Mouse (Mus musculus): Measurements from ENCODE around the gene Adap2. TPM values are rescaled to one million over a fixed set of nuclear protein-coding genes. Genes with fewer than 3 reads are reported as not detected.

Gene Adap2
- polyA plus RNA-seq, 1 experiment from 2014 or later = 0.19 TPM

DNA sequence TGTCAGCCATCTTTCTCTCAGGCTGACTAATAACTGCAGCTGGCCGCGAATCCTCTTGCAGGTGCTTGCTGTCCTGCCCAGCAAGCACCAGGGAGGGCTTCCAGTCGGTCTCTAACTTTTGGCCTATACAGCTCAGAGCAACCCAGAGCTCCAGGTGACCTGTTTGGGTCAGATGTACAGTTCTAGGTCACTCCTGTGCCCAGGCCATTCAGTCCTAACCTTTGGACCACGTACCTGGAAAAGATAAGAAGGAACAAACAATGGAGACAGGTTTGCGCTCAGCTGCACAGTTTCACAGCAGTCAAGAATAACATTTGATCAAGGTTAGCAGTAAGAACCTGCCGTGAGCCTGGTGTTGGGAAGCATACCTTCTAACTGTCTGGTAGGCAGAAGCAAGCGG, 5.1 kb downstream of the Adap2 start:
- ChIA-PET CTCF (no interaction called here), POLR2A (no interaction called here)
- H3K27me3 ChIP-seq = no peaks in the 10 kb centered on the region
- DNase-seq (ENCODE audit: low read depth, low spot score) (no peak), ATAC-seq (no peak)
- in situ Hi-C loops (cut with MboI; ENCODE audit: low pct_unique_long_range_greater_than_20kb) = no loop called here
- no peak for TF ChIP-seq CTCF (IDR thresholded peaks at IDR 0.05)

DNA sequence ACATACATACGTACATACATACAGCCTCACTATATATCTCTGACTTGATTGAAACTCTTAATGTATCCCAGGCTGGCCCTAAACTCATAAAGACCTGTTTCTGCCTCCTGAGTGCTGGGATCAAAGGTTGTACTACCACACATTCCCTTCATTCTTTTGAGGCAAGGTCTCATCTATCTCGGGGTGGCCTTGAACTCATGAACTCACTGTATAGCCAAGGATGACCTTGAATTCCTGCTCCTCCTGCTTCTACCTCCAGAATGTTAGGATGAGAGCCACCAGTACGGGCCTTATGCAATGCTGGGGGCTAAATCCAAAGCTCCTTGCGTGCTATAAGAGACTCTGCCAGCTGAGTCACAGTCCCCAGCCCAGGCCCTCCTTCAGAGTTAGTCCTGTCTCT, 7.1 kb downstream of the Adap2 start:
- ATAC-seq (no peak), DNase-seq (ENCODE audit: low read depth, low spot score) (no peak)
- in situ Hi-C loops (cut with MboI; ENCODE audit: low pct_unique_long_range_greater_than_20kb) = no loop called here
- no peak for TF ChIP-seq CTCF (IDR thresholded peaks at IDR 0.05)
- ChIA-PET CTCF (no interaction called here), POLR2A (no interaction called here)
- H3K27me3 ChIP-seq = no peaks in the 10 kb centered on the region

DNA sequence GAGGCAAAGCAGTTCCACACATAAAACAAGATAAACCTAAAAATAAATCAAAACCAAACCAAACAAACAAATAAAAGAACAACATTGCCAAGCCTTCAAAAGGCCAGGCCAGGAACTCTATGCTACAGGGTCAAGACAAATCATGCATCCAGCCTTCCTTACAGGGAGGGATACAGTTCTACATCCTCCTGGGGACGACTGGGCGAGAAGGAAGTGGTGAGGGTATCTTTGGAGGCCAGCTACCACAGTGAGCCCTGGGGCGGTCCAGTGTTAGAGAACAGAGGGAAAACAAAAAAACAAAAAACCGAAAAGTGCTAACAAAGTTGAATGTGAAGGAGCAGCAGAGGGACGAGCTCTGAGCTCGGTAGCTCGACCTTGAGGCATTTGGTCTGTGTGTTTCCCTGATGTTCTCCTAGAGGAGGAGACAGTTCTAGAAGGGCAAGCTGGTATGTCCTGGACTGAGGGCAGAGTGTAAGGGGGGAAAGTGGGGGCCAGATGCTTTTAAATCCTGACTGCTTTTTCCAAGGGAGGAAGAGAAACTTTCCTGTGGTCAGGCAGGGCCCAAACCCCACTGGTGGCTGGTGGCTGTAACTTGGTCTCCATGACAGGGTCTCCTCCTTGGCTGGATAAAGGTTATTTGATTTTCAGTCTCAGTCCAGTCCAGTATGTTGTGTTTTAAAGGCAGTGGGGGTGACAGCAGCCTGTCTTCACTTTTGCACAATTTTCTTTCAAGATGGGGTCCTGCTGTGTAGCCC, 9.6 kb downstream of the Adap2 start:
- in situ Hi-C loops (cut with MboI; ENCODE audit: low pct_unique_long_range_greater_than_20kb) = no loop called here
- TF ChIP-seq CTCF (IDR thresholded peaks at IDR 0.05) = no peak
- H3K27me3 ChIP-seq = no peaks in the 10 kb centered on the region
- no peak for DNase-seq (ENCODE audit: low read depth, low spot score)
- CTCF ChIA-PET = no interaction called here
- no peak for ATAC-seq
- POLR2A ChIA-PET = interaction anchor here (1.1 kb wide), 1 partner anchor 21 kb away, joined by 3 read pairs; no protein-coding TSS in a partner anchor

DNA sequence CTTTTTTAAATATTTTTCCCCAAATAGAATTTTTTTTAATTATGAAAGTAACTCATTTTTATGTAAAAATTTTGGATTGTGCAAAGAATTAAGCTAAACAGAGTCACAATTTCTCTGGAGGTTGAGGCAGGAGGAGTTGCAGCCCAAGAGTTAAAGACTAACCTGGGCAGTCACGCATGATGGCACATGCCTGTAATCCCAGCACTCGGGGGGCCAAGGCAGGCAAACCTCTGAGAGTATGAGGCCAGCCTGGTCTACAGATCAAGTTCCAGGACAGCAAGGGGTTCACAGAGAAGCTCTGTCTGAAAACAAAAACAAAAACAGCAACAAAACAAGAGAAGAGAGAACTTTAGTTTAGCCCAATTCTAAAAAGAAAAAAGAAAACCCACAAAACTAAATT, 10.3 kb downstream of the Adap2 start:
- ATAC-seq = no peak
- in situ Hi-C loops (cut with MboI; ENCODE audit: low pct_unique_long_range_greater_than_20kb) = no loop called here
- no peaks in the 10 kb centered on the region for H3K27me3 ChIP-seq
- CTCF ChIA-PET = no interaction called here
- DNase-seq (ENCODE audit: low read depth, low spot score) = no peak
- TF ChIP-seq CTCF (IDR thresholded peaks at IDR 0.05) = no peak
- POLR2A ChIA-PET = interaction anchor here (1.1 kb wide), 1 partner anchor 21 kb away, joined by 3 read pairs; no protein-coding TSS in a partner anchor

DNA sequence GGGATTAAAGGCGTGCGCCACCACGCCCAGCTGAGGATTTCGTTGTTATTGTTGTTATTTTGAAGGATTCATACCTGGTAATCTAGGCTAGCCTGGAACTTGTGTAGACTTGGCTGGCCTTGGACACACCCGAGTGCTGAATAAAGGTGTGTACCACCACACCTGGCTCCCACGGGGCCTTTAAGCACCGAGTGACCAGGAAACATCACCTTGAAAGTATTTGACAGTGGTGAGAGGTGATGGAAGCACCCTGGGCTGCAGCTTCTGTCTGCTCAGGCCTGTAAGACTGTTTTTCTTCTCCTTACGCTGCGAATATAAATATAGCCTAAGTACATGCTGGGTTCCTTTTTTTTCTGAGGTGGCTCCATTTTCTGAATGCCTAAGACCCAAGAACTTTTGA, 14.2 kb downstream of the Adap2 start:
- CTCF ChIA-PET = no interaction called here
- no peak for TF ChIP-seq CTCF (IDR thresholded peaks at IDR 0.05)
- DNase-seq (ENCODE audit: low read depth, low spot score) = no peak
- in situ Hi-C loops (cut with MboI; ENCODE audit: low pct_unique_long_range_greater_than_20kb) = no loop called here
- ATAC-seq = no peak
- POLR2A ChIA-PET = no interaction called here
- H3K27me3 ChIP-seq = no peaks in the 10 kb centered on the region

DNA sequence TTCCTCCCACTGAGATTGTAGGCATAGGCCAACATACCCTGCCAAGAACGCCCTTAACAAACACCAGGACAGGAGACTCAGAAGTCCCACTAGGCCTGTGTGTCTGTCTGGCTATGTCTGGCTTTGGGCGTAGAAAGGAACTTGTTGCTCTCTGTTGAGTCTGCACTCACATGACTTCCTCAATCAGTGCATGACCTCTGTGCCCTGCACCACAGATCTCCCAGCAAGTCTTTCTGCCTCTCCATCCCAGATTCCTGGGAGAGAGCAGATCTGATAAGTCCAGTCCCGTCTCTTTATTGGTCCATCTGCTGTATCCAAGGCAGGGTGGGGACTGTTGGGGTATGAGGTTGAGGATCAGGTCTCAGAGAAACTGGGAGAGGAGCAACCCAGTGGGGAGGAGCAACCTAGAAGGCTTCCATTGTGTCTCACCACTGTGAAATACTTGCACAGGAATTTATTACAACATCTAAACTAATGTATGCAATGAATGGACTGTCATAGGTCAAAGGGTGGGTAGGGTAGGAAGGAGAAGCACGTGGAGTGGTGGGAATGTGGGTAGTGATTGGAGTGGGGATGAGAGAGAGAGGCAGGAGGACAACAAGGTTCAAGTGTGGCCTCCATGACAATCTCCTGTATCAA, 14.8 kb downstream of the Adap2 start:
- POLR2A ChIA-PET = no interaction called here
- H3K27me3 ChIP-seq = no peaks in the 10 kb centered on the region
- DNase-seq (ENCODE audit: low read depth, low spot score) (no peak), ATAC-seq (no peak)
- in situ Hi-C loops (cut with MboI; ENCODE audit: low pct_unique_long_range_greater_than_20kb) = no loop called here
- no peak for TF ChIP-seq CTCF (IDR thresholded peaks at IDR 0.05)
- CTCF ChIA-PET = no interaction called here

DNA sequence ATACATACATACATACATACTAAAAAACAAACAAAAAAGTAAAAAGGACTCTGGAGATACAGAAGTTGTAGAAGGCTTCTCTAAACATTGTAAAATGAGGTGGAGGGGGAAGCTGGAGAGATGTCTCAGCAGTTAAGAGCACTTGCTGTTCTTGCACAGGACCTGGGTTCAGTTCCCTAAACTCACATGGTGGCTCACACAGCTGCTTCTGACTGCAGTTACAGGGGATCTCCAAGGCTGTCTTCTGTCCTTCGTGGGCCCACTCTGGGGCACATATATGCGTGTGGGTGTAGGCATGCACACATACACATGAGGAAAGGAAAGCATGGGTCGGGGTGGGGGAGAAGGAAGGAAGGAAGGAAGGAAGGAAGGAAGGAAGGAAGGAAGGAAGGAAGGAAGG, 15.7 kb downstream of the Adap2 start:
- H3K27me3 ChIP-seq = no peaks in the 10 kb centered on the region
- ATAC-seq (no peak), DNase-seq (ENCODE audit: low read depth, low spot score) (no peak)
- in situ Hi-C loops (cut with MboI; ENCODE audit: low pct_unique_long_range_greater_than_20kb) = no loop called here
- ChIA-PET CTCF (no interaction called here), POLR2A (no interaction called here)
- TF ChIP-seq CTCF (IDR thresholded peaks at IDR 0.05) = no peak

DNA sequence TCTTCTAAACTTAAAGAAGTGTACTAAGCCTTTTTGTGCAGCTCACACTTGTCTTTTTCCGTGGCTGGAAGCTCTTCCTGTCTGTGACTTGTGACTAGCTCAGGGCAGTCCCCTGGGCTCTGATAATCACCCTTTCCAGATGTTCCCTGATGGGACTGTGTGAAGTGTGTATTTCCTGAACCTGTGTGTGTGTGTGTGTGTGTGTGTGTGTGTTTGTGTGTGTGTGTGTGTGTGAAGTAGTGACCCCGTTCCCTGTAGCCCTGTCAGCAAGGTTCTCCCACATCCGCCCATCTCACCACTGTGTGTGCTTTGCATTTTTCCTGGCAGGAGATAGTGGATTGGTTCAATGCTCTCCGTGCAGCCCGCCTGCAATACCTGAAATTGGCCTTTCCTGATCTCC, 16.4 kb downstream of the Adap2 start:
- no peak for ATAC-seq
- in situ Hi-C loops (cut with MboI; ENCODE audit: low pct_unique_long_range_greater_than_20kb) = no loop called here
- no peak for DNase-seq (ENCODE audit: low read depth, low spot score)
- no peak for TF ChIP-seq CTCF (IDR thresholded peaks at IDR 0.05)
- ChIA-PET CTCF (no interaction called here), POLR2A (interaction anchor here (0.6 kb wide), 1 partner anchor 503 kb away, joined by 6 read pairs; no protein-coding TSS in a partner anchor)
- H3K27me3 ChIP-seq = no peaks in the 10 kb centered on the region

DNA sequence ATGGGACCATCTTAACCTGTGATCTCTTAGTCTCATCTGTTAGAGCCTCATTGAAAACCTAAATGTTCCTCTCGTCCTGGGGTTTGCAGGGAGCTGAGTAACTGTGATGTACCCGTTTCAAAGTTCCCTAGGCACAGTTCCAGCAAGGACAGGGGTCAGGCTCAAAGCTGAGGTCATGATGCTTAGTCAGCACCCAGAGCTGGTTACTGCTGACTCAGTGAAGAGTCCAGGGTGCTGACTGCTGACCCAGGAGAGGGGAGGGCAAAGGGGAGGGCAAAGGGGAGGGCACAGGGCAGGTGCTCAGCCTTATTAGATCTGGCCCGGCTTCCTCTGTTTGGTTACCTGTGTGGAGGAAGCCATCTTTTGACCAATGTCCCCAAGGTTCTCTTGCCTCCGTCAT, 18.0 kb downstream of the Adap2 start:
- TF ChIP-seq CTCF (IDR thresholded peaks at IDR 0.05) = no peak
- ChIA-PET POLR2A (no interaction called here), CTCF (no interaction called here)
- DNase-seq (ENCODE audit: low read depth, low spot score) = no peak
- no peak for ATAC-seq
- H3K27me3 ChIP-seq = no peaks in the 10 kb centered on the region
- in situ Hi-C loops (cut with MboI; ENCODE audit: low pct_unique_long_range_greater_than_20kb) = no loop called here

DNA sequence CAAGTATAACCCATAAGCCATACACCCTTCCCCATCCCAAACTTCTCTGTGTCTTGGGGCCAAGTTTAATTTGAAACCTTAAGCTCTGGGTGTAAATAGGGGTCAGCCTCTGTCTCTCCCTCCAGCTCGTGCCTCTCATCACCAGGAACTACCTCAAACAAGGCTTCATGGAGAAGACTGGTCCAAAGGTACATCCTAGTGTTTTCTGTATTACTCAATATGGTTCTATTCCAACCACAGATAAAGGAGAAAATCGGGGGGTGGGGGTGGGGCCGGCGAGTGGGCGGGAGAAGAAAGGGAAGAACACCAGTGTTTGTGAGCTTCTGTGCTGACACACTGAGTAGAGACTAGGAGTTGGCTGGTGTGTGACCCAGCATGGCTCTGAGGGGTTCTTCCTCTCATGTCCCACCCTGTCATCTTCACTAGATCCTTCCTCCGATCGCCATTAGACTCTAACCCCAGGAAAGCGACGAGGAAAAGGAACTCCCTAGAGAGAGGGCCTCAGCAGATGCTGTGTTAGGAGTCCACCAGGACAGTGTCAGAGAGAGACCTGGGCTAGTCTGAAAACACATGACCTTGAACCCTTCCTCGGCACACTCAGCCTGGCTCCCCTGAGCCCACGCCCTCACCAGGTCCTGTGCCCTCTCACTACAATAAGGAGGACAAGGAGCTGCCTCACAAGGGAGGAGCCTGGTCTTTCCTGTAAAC, 20.2 kb downstream of the Adap2 start:
- CTCF ChIA-PET = interaction anchor here (1.8 kb wide), 1 partner anchor 47 kb away, joined by 3 read pairs; no protein-coding TSS in a partner anchor

More for the DNA sequence above, 20.2 kb downstream of the Adap2 start:
- POLR2A ChIA-PET = no interaction called here
- in situ Hi-C loops (cut with MboI; ENCODE audit: low pct_unique_long_range_greater_than_20kb) = no loop called here
- no peak for ATAC-seq
- no peaks in the 10 kb centered on the region for H3K27me3 ChIP-seq
- DNase-seq (ENCODE audit: low read depth, low spot score) = no peak
- TF ChIP-seq CTCF (IDR thresholded peaks at IDR 0.05) = no peak
